Mouse (Mus musculus): Measurements from ENCODE around the gene Mesd. TPM values are rescaled to one million over a fixed set of nuclear protein-coding genes. Genes with fewer than 3 reads are reported as not detected.

The Mesd gene
- polyA plus RNA-seq, 1 experiment = 32.0 TPM

GRCm38 (mm10) chr7:83896077-83896740 lies 11.9 kb downstream of the Mesd start:
- peaks cover 3% of the 10 kb centered on the region for H3K4me1 ChIP-seq (ENCODE audit: control insufficient read depth, insufficient read depth, low read length)
- 50% methylated on average over 5 of the region's 5 CpGs for WGBS
- no peak overlapping the region for H3K4me3 ChIP-seq (replicated peaks; ENCODE audit: control insufficient read depth, low read depth, low read length)
- TF ChIP-seq CTCF (IDR thresholded peaks at IDR 0.05; ENCODE audit: control insufficient read depth, insufficient read depth, low read length) (no peak), POLR2A (IDR thresholded peaks at IDR 0.05; ENCODE audit: borderline replicate concordance, control insufficient read depth, low read depth, low read length) (no peak)
- H3K27ac ChIP-seq (ENCODE audit: control insufficient read depth, insufficient read depth, low read depth, low read length, poor library complexity) = no peak overlapping the region

DNA sequence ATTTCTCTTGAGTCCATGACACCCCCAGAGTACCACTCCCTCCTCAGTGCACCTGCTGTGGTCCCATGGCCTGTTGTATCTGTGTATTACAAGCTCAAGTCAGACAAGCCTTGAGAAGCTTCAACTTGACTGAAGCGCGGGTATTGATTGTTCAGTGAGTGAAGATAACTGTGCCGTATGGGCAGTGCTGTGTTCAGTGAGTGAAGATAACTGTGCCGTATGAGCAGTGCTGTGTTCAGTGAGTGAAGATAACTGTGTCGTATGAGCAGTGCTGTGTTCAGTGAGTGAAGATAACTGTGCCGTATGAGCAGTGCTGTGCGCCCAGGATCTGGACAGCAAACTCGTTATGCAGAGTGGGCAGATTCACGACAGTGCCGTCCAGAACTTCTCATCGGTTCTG lies 14.0 kb downstream of the Mesd start:
- peak overlapping the region; percentile 40 for H3K27ac ChIP-seq (ENCODE audit: control insufficient read depth, insufficient read depth, low read depth, low read length, poor library complexity)
- no peak overlapping the region for H3K4me3 ChIP-seq (replicated peaks; ENCODE audit: control insufficient read depth, low read depth, low read length)
- TF ChIP-seq POLR2A (IDR thresholded peaks at IDR 0.05; ENCODE audit: borderline replicate concordance, control insufficient read depth, low read depth, low read length) (no peak), CTCF (IDR thresholded peaks at IDR 0.05; ENCODE audit: control insufficient read depth, insufficient read depth, low read length) (no peak)
- WGBS = 57% methylated on average over 11 of the region's 11 CpGs
- peaks cover 3% of the 10 kb centered on the region for H3K4me1 ChIP-seq (ENCODE audit: control insufficient read depth, insufficient read depth, low read length)

GRCm38 (mm10) chr7:83900519-83900918 lies 16.3 kb downstream of the Mesd start:
- H3K27ac ChIP-seq (ENCODE audit: control insufficient read depth, insufficient read depth, low read depth, low read length, poor library complexity) = no peak overlapping the region
- WGBS = 90% methylated on average over 3 of the region's 3 CpGs
- peaks cover 3% of the 10 kb centered on the region for H3K4me1 ChIP-seq (ENCODE audit: control insufficient read depth, insufficient read depth, low read length)
- TF ChIP-seq CTCF (IDR thresholded peaks at IDR 0.05; ENCODE audit: control insufficient read depth, insufficient read depth, low read length) (no peak), POLR2A (IDR thresholded peaks at IDR 0.05; ENCODE audit: borderline replicate concordance, control insufficient read depth, low read depth, low read length) (no peak)
- H3K4me3 ChIP-seq (replicated peaks; ENCODE audit: control insufficient read depth, low read depth, low read length) = no peak overlapping the region

- Histone ChIP-seq H3K4me3 (replicated peaks; ENCODE audit: control insufficient read depth, low read depth, low read length) (no peak overlapping the region), H3K27ac (ENCODE audit: control insufficient read depth, insufficient read depth, low read depth, low read length, poor library complexity) (no peak overlapping the region), H3K4me1 (ENCODE audit: control insufficient read depth, insufficient read depth, low read length) (peaks cover 3% of the 10 kb centered on the region)
- TF ChIP-seq CTCF (IDR thresholded peaks at IDR 0.05; ENCODE audit: control insufficient read depth, insufficient read depth, low read length) = no peak
- no peak for TF ChIP-seq POLR2A (IDR thresholded peaks at IDR 0.05; ENCODE audit: borderline replicate concordance, control insufficient read depth, low read depth, low read length)
- WGBS = 91% methylated on average over 4 of the region's 4 CpGs
These were observed 17.2 kb downstream of the Mesd start for GRCm38 (mm10) chr7:83901425-83901824.

GRCm38 (mm10) chr7:83902296-83903145 lies 18.3 kb downstream of the Mesd start:
- no peak overlapping the region for H3K27ac ChIP-seq (ENCODE audit: control insufficient read depth, insufficient read depth, low read depth, low read length, poor library complexity)
- TF ChIP-seq POLR2A (IDR thresholded peaks at IDR 0.05; ENCODE audit: borderline replicate concordance, control insufficient read depth, low read depth, low read length) (no peak), CTCF (IDR thresholded peaks at IDR 0.05; ENCODE audit: control insufficient read depth, insufficient read depth, low read length) (no peak)
- 89% methylated on average over 5 of the region's 5 CpGs for WGBS
- peaks cover 3% of the 10 kb centered on the region for H3K4me1 ChIP-seq (ENCODE audit: control insufficient read depth, insufficient read depth, low read length)
- H3K4me3 ChIP-seq (replicated peaks; ENCODE audit: control insufficient read depth, low read depth, low read length) = no peak overlapping the region

- Histone ChIP-seq H3K27ac (ENCODE audit: control insufficient read depth, insufficient read depth, low read depth, low read length, poor library complexity) (no peak overlapping the region), H3K4me1 (ENCODE audit: control insufficient read depth, insufficient read depth, low read length) (no peaks in the 10 kb centered on the region), H3K4me3 (replicated peaks; ENCODE audit: control insufficient read depth, low read depth, low read length) (no peak overlapping the region)
- 10% methylated on average over 3 of the region's 3 CpGs for WGBS
- TF ChIP-seq CTCF (IDR thresholded peaks at IDR 0.05; ENCODE audit: control insufficient read depth, insufficient read depth, low read length) = no peak
- TF ChIP-seq POLR2A (IDR thresholded peaks at IDR 0.05; ENCODE audit: borderline replicate concordance, control insufficient read depth, low read depth, low read length) = no peak
These were observed 20.6 kb downstream of the Mesd start for GRCm38 (mm10) chr7:83904831-83905230.

DNA sequence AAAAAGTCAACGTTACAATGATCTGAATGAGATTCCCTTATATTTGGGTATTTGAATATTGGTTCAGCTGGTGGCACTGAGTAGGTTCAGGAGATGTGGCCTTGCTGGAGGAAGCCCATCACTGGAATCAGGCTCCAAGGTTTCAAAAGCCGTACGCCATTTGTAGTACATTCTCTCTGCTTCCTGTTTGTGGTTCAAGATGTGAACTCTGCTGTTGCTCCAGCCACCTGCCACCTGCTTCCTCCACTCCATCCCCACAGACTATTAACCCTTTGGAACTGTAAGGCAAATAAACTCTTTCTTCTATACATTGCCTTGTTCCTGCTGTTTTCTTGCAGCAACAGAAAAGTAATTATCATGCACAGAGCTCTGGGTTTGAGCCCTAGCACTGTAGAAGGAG lies 27.6 kb downstream of the Mesd start:
- Histone ChIP-seq H3K27ac (ENCODE audit: control insufficient read depth, insufficient read depth, low read depth, low read length, poor library complexity) (no peak overlapping the region), H3K4me1 (ENCODE audit: control insufficient read depth, insufficient read depth, low read length) (no peaks in the 10 kb centered on the region), H3K4me3 (replicated peaks; ENCODE audit: control insufficient read depth, low read depth, low read length) (no peak overlapping the region)
- TF ChIP-seq CTCF (IDR thresholded peaks at IDR 0.05; ENCODE audit: control insufficient read depth, insufficient read depth, low read length) (no peak), POLR2A (IDR thresholded peaks at IDR 0.05; ENCODE audit: borderline replicate concordance, control insufficient read depth, low read depth, low read length) (no peak)
- WGBS = 10% methylated on average over 3 of the region's 3 CpGs

DNA sequence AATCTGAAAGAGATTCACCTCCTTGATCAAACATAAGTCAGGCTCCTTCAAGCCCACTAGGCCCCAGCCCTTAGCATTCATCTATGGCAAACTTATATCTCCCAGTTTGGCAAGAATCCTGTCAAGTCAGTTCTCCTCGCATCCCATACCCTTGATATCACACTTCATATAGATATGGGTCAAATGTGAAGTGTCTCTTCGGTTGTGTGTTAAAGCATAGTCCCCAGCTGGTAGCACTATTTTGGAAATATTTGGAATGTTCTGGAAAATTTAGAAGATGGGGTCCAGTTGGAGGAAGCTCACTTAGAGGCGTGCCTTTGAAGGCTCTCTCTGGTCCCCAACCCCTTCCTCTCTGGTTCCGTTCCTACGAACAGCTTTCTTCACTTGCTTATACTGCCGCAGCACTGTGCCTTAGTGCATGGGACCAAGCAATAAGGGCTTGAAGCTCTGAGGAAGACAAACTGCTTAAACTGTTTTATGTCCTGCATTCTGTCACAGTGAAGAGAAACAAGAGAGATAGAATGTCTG lies 29.2 kb downstream of the Mesd start:
- WGBS = 87% methylated on average over 6 of the region's 6 CpGs
- H3K27ac ChIP-seq (ENCODE audit: control insufficient read depth, insufficient read depth, low read depth, low read length, poor library complexity) = no peak overlapping the region
- TF ChIP-seq POLR2A (IDR thresholded peaks at IDR 0.05; ENCODE audit: borderline replicate concordance, control insufficient read depth, low read depth, low read length) (no peak), CTCF (IDR thresholded peaks at IDR 0.05; ENCODE audit: control insufficient read depth, insufficient read depth, low read length) (no peak)
- no peaks in the 10 kb centered on the region for H3K4me1 ChIP-seq (ENCODE audit: control insufficient read depth, insufficient read depth, low read length)
- no peak overlapping the region for H3K4me3 ChIP-seq (replicated peaks; ENCODE audit: control insufficient read depth, low read depth, low read length)
